Mouse (Mus musculus) myocyte (in vitro differentiated cells): ENCODE measurements around the gene Rph3a. TPM values are rescaled to one million over a fixed set of nuclear protein-coding genes. Genes with fewer than 3 reads are reported as not detected.

ENCODE experiments used
- H3K27me3 ChIP-seq: one replicate; pipeline ENCODE4 v1.6.1; 2011; ENCODE audit not compliant: control insufficient read depth, insufficient read depth, insufficient read length
- H3K36me3 ChIP-seq: one replicate; pipeline ENCODE4 v1.6.1; 2011; ENCODE audit not compliant: control insufficient read depth, insufficient read depth
- H3K4me2 ChIP-seq: one replicate; pipeline ENCODE4 v1.6.1; 2011; ENCODE audit warnings: low read depth, control low read depth
- H3K4me3 ChIP-seq: one replicate; pipeline ENCODE4 v1.5.1; 2011; ENCODE audit warnings: mild to moderate bottlenecking, control low read depth, moderate library complexity
- H3K79me2 ChIP-seq: one replicate; pipeline ENCODE4 v1.6.1; 2011; ENCODE audit not compliant: control insufficient read depth, insufficient read depth
- H3ac ChIP-seq: one replicate; pipeline ENCODE4 v1.6.1; 2011; ENCODE audit not compliant: control insufficient read depth, insufficient read length
- CEBPB ChIP-seq: IDR thresholded peaks from 2 replicates; pipeline ENCODE4 v1.6.1; 2011; ENCODE audit warnings: mild to moderate bottlenecking, moderate library complexity; ENCODE audit not compliant: poor library complexity, insufficient read depth, severe bottlenecking
- E2F4 ChIP-seq: IDR thresholded peaks from one replicate; pipeline ENCODE4 v1.6.1; 2011; ENCODE audit warnings: mild to moderate bottlenecking, control low read depth, moderate library complexity; ENCODE audit not compliant: insufficient read depth
- MAX ChIP-seq: IDR thresholded peaks from one replicate; pipeline ENCODE4 v1.6.1; 2011; ENCODE audit warnings: low read depth, mild to moderate bottlenecking, control low read depth
- MYOD1 ChIP-seq, 3 experiments: IDR thresholded peaks; one replicate each; pipeline ENCODE4 v1.6.1; 2011; ENCODE audit warnings: control low read depth in 2 of 3, low read depth in 2 of 3, mild to moderate bottlenecking in 2 of 3, moderate library complexity in 1 of 3; ENCODE audit not compliant: insufficient read length in 2 of 3, control insufficient read depth in 1 of 3
- MYOG ChIP-seq, 3 experiments: IDR thresholded peaks; one replicate each; pipeline ENCODE4 v1.6.1; 2011; ENCODE audit warnings: control low read depth in 2 of 3, low read depth in 2 of 3, mild to moderate bottlenecking in 2 of 3; ENCODE audit not compliant: insufficient read length in 2 of 3, control insufficient read depth in 1 of 3, insufficient read depth in 1 of 3
- POLR2A ChIP-seq: IDR thresholded peaks from one replicate; pipeline ENCODE4 v1.6.1; 2011; ENCODE audit warnings: low read depth, mild to moderate bottlenecking, control low read depth, moderate library complexity; ENCODE audit not compliant: insufficient read length
- POLR2AphosphoS2 ChIP-seq: IDR thresholded peaks from one replicate; pipeline ENCODE4 v1.6.1; 2011; ENCODE audit warnings: low read depth, control low read depth; ENCODE audit not compliant: insufficient read length
- REST ChIP-seq: IDR thresholded peaks from one replicate; pipeline ENCODE4 v1.6.1; 2011; ENCODE audit warnings: mild to moderate bottlenecking, control low read depth, moderate library complexity; ENCODE audit not compliant: insufficient read depth, insufficient read length
- SRF ChIP-seq: IDR thresholded peaks from one replicate; pipeline ENCODE4 v1.6.1; 2011; ENCODE audit warnings: low read depth; ENCODE audit not compliant: control insufficient read depth, insufficient read length
- TCF12 ChIP-seq: IDR thresholded peaks from one replicate; pipeline ENCODE4 v1.6.1; 2011; ENCODE audit warnings: mild to moderate bottlenecking, control low read depth; ENCODE audit not compliant: poor library complexity, insufficient read depth, severe bottlenecking
- TCF3 ChIP-seq: IDR thresholded peaks from one replicate; pipeline ENCODE4 v1.6.1; 2011; ENCODE audit warnings: low read depth, control low read depth; ENCODE audit not compliant: insufficient read length
- USF1 ChIP-seq: IDR thresholded peaks from one replicate; pipeline ENCODE4 v1.6.1; 2011; ENCODE audit warnings: low read depth, mild to moderate bottlenecking, control low read depth, moderate library complexity
- polyA plus RNA-seq: library from polyadenylated mRNA; unstranded; fragments of >200 nt; fragmentation: generic; extraction: Trizol; gene quantifications from one replicate; pipeline ENCODE4 v1.2.1, GENCODE M21; 2012; ENCODE audit warnings: missing spikeins

Gene Rph3a
- polyA plus RNA-seq, 1 experiment = 0.05 TPM

DNA sequence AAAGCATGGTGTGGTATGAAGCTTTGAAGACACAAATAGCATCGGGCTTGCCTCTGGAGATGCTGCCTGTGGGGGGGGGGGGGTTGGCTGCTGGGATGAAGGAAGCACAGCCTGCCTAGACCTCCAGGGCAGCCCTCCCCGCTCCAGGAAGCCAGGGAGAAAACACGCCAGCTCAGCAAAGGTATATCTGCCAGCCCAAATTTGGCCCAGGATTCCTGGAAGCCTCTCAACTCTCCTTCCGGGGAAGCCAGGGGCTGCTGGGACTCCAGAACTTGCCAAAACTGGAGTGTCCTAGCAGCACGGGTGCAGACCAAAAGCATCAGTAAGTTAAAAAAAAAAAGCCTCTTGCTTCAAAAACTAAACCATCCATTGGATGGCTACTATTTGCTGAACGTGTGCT, 37.6 kb downstream of the Rph3a start:
- Histone ChIP-seq H3K4me3 (no peak overlapping the region), H3K27me3 (peaks cover 15% of the 10 kb centered on the region), H3K79me2 (no peaks in the 10 kb centered on the region), H3ac (no peak overlapping the region), H3K36me3 (no peaks in the 10 kb centered on the region), H3K4me2 (no peak overlapping the region)
- no peak for TF ChIP-seq USF1
- TF ChIP-seq POLR2AphosphoS2 = no peak
- TF ChIP-seq MAX = no peak
- TF ChIP-seq CEBPB = no peak
- TF ChIP-seq REST = no peak
- no peak for TF ChIP-seq E2F4
- TF ChIP-seq POLR2A = no peak
- TF ChIP-seq TCF3 = no peak
- no peak for TF ChIP-seq TCF12
- no peak for TF ChIP-seq SRF
- TF ChIP-seq MYOG (IDR thresholded peaks at IDR 0.05; ENCODE audit: control insufficient read depth in 1 of 3, insufficient read depth in 1 of 3, insufficient read length in 2 of 3, low read depth in 2 of 3) = no peak
- TF ChIP-seq MYOD1 (IDR thresholded peaks at IDR 0.05; ENCODE audit: control insufficient read depth in 1 of 3, insufficient read length in 2 of 3, low read depth in 2 of 3) = no peak

DNA sequence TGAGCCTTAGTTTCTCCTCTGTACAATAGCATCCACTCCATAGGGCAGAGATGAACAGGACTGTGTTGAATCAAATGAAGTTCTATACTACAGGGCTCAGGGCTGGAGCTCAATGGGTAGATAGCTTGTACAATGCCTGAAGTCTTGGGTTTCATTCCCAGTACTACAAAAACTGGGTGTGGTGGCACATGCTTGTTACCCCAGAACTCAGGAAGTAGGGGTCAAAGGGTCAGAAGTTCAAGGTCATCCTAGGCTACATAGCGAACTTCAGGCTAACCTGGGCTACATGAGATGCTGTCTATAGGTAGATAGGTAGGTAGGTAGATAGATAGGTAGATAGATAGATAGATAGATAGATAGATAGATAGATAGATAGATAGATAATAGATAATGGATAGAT, 38.6 kb downstream of the Rph3a start:
- Histone ChIP-seq H3ac (no peak overlapping the region), H3K27me3 (peaks cover 10% of the 10 kb centered on the region), H3K79me2 (no peaks in the 10 kb centered on the region), H3K36me3 (no peaks in the 10 kb centered on the region), H3K4me2 (no peak overlapping the region), H3K4me3 (no peak overlapping the region)
- TF ChIP-seq REST (no peak), USF1 (no peak), SRF (no peak), E2F4 (no peak), POLR2AphosphoS2 (no peak), MAX (no peak), MYOG (IDR thresholded peaks at IDR 0.05; ENCODE audit: control insufficient read depth in 1 of 3, insufficient read depth in 1 of 3, insufficient read length in 2 of 3, low read depth in 2 of 3) (no peak), TCF12 (no peak)

DNA sequence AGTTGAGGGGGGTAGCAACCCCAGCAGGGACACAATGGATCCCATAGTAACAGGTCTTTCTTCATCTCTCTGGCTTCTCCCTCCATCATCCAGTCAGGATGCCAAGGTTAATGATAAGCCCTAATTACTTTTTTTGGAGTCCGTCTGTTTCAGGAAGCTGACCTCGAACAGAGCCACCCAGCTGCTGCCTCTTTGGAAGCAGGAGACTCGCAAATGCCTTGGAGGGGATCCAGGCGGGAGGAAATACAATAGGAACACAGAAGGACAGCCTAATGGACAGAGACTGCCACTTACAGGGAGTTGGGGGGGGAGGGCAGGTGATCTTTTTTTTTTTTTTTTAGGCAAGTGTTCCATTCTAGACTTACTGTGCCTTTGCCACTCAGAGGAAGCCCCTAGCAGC, 40.2 kb downstream of the Rph3a start:
- TF ChIP-seq MAX (no peak), CEBPB (no peak), MYOG (IDR thresholded peaks at IDR 0.05; ENCODE audit: control insufficient read depth in 1 of 3, insufficient read depth in 1 of 3, insufficient read length in 2 of 3, low read depth in 2 of 3) (no peak), TCF3 (no peak), SRF (no peak), E2F4 (no peak)
- no peak overlapping the region for H3ac ChIP-seq

DNA sequence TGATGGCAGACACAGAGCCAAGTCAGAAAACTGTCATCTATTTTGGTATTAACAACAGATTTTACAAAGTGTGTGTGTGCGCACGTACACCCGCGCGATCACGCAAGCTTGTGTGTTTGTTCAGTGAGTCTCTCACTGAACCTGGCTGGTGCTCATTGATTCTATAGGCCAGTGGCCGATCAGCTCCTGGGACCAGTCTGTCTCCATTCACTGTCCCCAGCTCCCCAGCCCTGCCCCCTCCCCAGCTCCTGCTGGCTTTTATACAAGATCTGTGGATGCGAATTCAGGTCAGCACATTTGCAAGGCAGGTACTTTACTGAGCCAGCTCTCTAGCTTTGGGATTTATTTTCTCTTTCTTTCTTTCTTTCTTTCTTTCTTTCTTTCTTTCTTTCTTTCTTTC, 41.1 kb downstream of the Rph3a start:
- H3K4me2 ChIP-seq = no peak overlapping the region
- TF ChIP-seq POLR2AphosphoS2 = no peak
- no peak for TF ChIP-seq TCF12
- TF ChIP-seq TCF3 = no peak
- TF ChIP-seq MYOG (IDR thresholded peaks at IDR 0.05; ENCODE audit: control insufficient read depth in 1 of 3, insufficient read depth in 1 of 3, insufficient read length in 2 of 3, low read depth in 2 of 3) = no peak
- TF ChIP-seq SRF = no peak
- no peak for TF ChIP-seq USF1
- no peak for TF ChIP-seq E2F4
- no peak for TF ChIP-seq MAX
- no peak for TF ChIP-seq POLR2A
- no peak for TF ChIP-seq REST
- no peak for TF ChIP-seq CEBPB
- no peak for TF ChIP-seq MYOD1 (IDR thresholded peaks at IDR 0.05; ENCODE audit: control insufficient read depth in 1 of 3, insufficient read length in 2 of 3, low read depth in 2 of 3)
- H3K79me2 ChIP-seq = no peaks in the 10 kb centered on the region

More for the DNA sequence above, 40.2 kb downstream of the Rph3a start:
- no peaks in the 10 kb centered on the region for H3K36me3 ChIP-seq
- H3K4me3 ChIP-seq = no peak overlapping the region
- H3K4me2 ChIP-seq = no peak overlapping the region
- H3K27me3 ChIP-seq = peaks cover 7% of the 10 kb centered on the region
- no peaks in the 10 kb centered on the region for H3K79me2 ChIP-seq

DNA sequence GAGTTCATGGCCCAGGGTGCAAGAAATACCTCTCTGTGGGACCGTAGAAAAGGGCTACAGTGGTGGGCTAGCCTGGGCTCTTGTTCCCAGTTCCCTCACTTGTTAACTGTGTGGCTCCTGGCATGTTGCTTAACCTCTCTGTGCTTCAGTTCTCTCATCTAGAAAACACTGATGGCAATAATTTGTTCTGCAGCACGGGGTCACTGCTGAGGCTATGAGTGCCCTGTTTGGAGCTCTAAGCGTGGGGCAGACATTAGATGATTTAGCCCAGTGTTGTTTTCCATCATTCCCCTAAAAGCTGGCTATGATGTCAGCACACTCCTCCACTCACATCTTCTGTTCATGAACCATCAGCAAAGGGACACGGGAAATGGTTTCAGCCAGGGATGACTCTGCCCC, 41.8 kb downstream of the Rph3a start:
- Histone ChIP-seq H3ac (no peak overlapping the region), H3K4me3 (no peak overlapping the region), H3K79me2 (no peaks in the 10 kb centered on the region), H3K36me3 (no peaks in the 10 kb centered on the region), H3K4me2 (no peak overlapping the region), H3K27me3 (no peaks in the 10 kb centered on the region)
- no peak for TF ChIP-seq POLR2AphosphoS2
- no peak for TF ChIP-seq MAX
- no peak for TF ChIP-seq MYOD1 (IDR thresholded peaks at IDR 0.05; ENCODE audit: control insufficient read depth in 1 of 3, insufficient read length in 2 of 3, low read depth in 2 of 3)
- TF ChIP-seq E2F4 = no peak
- TF ChIP-seq MYOG (IDR thresholded peaks at IDR 0.05; ENCODE audit: control insufficient read depth in 1 of 3, insufficient read depth in 1 of 3, insufficient read length in 2 of 3, low read depth in 2 of 3) = no peak
- no peak for TF ChIP-seq USF1
- TF ChIP-seq TCF12 = no peak
- no peak for TF ChIP-seq TCF3
- TF ChIP-seq REST = no peak
- TF ChIP-seq CEBPB = no peak
- TF ChIP-seq POLR2A = no peak
- no peak for TF ChIP-seq SRF

More for the DNA sequence above, 41.1 kb downstream of the Rph3a start:
- Histone ChIP-seq H3ac (no peak overlapping the region), H3K27me3 (peaks cover under 1% of the 10 kb centered on the region), H3K4me3 (no peak overlapping the region), H3K36me3 (no peaks in the 10 kb centered on the region)
